Mouse (Mus musculus) lung, postnatal 36 days (tissue): Measurements from ENCODE around the gene Hmga1.

Experiments used
- DNase-seq: peaks from one replicate; pipeline ENCODE4 v3.0.0; 2022; ENCODE audit warnings: mixed read lengths

Gene Hmga1

GRCm38 (mm10) chr17:27561809-27562526 lies 5.7 kb downstream of the Hmga1 start:
- DNase-seq = no peak

- DNase-seq = no peak
These were observed 7.5 kb downstream of the Hmga1 start for GRCm38 (mm10) chr17:27563771-27564244.

- no peak for DNase-seq
These were observed 8.3 kb downstream of the Hmga1 start for GRCm38 (mm10) chr17:27564391-27565162.

- peak; percentile 96 for DNase-seq
These were observed 9.1 kb downstream of the Hmga1 start, which contains the start of gene AI413582 for GRCm38 (mm10) chr17:27565163-27565941. AI413582 (minus strand) TSS chr17:27565756.

GRCm38 (mm10) chr17:27565942-27566267 lies 9.6 kb downstream of the Hmga1 start:
- DNase-seq = no peak

GRCm38 (mm10) chr17:27568228-27568627 lies 11.9 kb downstream of the Hmga1 start:
- DNase-seq = no peak

- no peak for DNase-seq
These were observed 15.0 kb downstream of the Hmga1 start for GRCm38 (mm10) chr17:27571315-27571714.

GRCm38 (mm10) chr17:27573772-27574320 lies 17.5 kb downstream of the Hmga1 start:
- DNase-seq = no peak

GRCm38 (mm10) chr17:27574470-27575115 lies 18.3 kb downstream of the Hmga1 start:
- DNase-seq = peak; percentile 67

GRCm38 (mm10) chr17:27575116-27575776 lies 18.9 kb downstream of the Hmga1 start:
- no peak for DNase-seq

GRCm38 (mm10) chr17:27576056-27576455 lies 19.8 kb downstream of the Hmga1 start:
- DNase-seq = no peak

GRCm38 (mm10) chr17:27577468-27577867 lies 21.2 kb downstream of the Hmga1 start:
- no peak for DNase-seq

GRCm38 (mm10) chr17:27578487-27578886 lies 22.2 kb downstream of the Hmga1 start:
- no peak for DNase-seq

GRCm38 (mm10) chr17:27579816-27580215 lies 23.5 kb downstream of the Hmga1 start:
- no peak for DNase-seq

- no peak for DNase-seq
These were observed 24.2 kb downstream of the Hmga1 start for GRCm38 (mm10) chr17:27580392-27581068.

- DNase-seq = no peak
These were observed 27.0 kb downstream of the Hmga1 start for GRCm38 (mm10) chr17:27583185-27583894.

GRCm38 (mm10) chr17:27586661-27587060 lies 30.4 kb downstream of the Hmga1 start:
- no peak for DNase-seq

GRCm38 (mm10) chr17:27587252-27587651 lies 31.0 kb downstream of the Hmga1 start:
- DNase-seq = no peak

GRCm38 (mm10) chr17:27588231-27588630 lies 31.9 kb downstream of the Hmga1 start:
- no peak for DNase-seq

GRCm38 (mm10) chr17:27591826-27592564 lies 35.7 kb downstream of the Hmga1 start:
- no peak for DNase-seq
